Mouse (Mus musculus): ENCODE data around the gene Ado. TPM values are rescaled to one million over a fixed set of nuclear protein-coding genes. Genes with fewer than 3 reads are reported as not detected.

The Ado gene
- polyA plus RNA-seq (2016; fragmentation: Nextera tagmentation; extraction: Ambion mirVana): 84.6 and 85.1 TPM in 2 replicates

DNA sequence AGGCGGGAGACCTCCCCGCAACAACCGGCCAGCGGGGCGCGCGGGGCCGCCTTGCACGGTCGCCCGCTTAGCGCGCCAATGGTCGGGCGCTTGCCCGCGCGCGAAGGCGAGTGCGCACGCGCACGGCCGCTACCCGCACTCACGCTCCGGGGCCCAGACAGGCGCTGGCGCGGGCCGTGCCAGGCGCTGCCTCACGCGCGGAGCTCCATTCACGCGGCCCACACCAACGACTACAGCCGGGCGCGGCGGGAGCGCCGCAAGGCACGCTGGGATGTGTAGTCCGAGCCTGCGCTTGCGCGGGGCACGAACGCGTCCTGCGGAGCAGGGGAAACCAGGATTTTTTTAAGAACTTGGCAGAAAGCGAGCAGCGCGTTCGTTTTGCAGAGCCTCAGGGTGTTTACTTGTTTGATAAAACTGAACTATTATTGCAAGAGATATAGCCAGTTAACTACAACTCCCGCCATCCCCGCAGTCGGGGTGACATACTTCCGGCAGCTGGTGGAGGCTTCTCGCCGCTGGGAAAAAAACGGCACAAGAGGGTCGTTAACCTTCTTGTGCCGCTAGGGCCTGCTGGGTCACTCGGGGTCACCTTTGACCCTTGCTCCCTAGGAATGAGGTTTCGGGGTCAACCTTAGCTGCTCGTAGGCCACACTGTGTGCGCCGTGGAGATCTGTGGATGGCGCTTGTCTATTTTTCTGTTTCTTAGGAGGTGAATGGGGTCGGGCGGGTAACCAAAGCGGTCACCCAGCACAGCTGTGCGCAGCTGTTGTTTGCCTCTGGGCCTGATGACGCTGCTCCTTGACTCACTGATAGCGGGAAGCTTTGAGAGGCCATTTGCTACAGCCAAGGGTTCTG lies at the start of gene Ado:
Gene Ado (minus strand): TSS at position 79 of the 855 bp plus-strand sequence.
- Histone ChIP-seq H3K27ac (replicated peaks) (peak within 1 kb of the TSS; percentile 97), H3K4me1 (peaks cover 42% of the 10 kb centered on the region), H3K4me3 (peak within 1 kb of the TSS; percentile 79), H3K9me3 (no peaks in the 10 kb centered on the region), H3K36me3 (replicated peaks) (peaks cover 19% of the 10 kb centered on the region), H3K27me3 (replicated peaks; ENCODE audit: low read depth, poor library complexity, severe bottlenecking) (no peaks in the 10 kb centered on the region)
- WGBS: under 1% methylated on average over 79 of the region's 79 CpGs
- DNase-seq (ENCODE audit: low spot score): peak; percentile 90

GRCm38 (mm10) chr10:67595278-67595677 lies 46.5 kb upstream of the Ado start:
- Histone ChIP-seq H3K27ac (replicated peaks) (no peak overlapping the region), H3K4me1 (no peaks in the 10 kb centered on the region), H3K36me3 (replicated peaks) (no peaks in the 10 kb centered on the region), H3K27me3 (replicated peaks; ENCODE audit: low read depth, poor library complexity, severe bottlenecking) (no peaks in the 10 kb centered on the region), H3K4me3 (no peak overlapping the region), H3K9me3 (no peaks in the 10 kb centered on the region)
- WGBS: 86% methylated on average over 3 of the region's 3 CpGs
- DNase-seq (ENCODE audit: low spot score): no peak

GRCm38 (mm10) chr10:67585873-67586610 lies 37.3 kb upstream of the Ado start:
- 89% methylated on average over 18 of the region's 18 CpGs for whole genome bisulfite sequencing
- DNase-seq (ENCODE audit: low spot score): no peak
- H3K4me3 ChIP-seq: no peak overlapping the region
- H3K4me1 ChIP-seq: no peaks in the 10 kb centered on the region
- no peak overlapping the region for H3K27ac ChIP-seq (replicated peaks)
- no peaks in the 10 kb centered on the region for H3K9me3 ChIP-seq
- H3K36me3 ChIP-seq (replicated peaks): no peaks in the 10 kb centered on the region
- H3K27me3 ChIP-seq (replicated peaks; ENCODE audit: low read depth, poor library complexity, severe bottlenecking): no peaks in the 10 kb centered on the region

- Histone ChIP-seq H3K4me3 (no peak overlapping the region), H3K27me3 (replicated peaks; ENCODE audit: low read depth, poor library complexity, severe bottlenecking) (no peaks in the 10 kb centered on the region), H3K9me3 (no peaks in the 10 kb centered on the region), H3K4me1 (no peaks in the 10 kb centered on the region), H3K27ac (replicated peaks) (no peak overlapping the region), H3K36me3 (replicated peaks) (no peaks in the 10 kb centered on the region)
- DNase-seq (ENCODE audit: low spot score): no peak
- WGBS: 83% methylated on average over 12 of the region's 12 CpGs
Observed at GRCm38 (mm10) chr10:67581698-67582285, 33.0 kb upstream of the Ado start.

DNA sequence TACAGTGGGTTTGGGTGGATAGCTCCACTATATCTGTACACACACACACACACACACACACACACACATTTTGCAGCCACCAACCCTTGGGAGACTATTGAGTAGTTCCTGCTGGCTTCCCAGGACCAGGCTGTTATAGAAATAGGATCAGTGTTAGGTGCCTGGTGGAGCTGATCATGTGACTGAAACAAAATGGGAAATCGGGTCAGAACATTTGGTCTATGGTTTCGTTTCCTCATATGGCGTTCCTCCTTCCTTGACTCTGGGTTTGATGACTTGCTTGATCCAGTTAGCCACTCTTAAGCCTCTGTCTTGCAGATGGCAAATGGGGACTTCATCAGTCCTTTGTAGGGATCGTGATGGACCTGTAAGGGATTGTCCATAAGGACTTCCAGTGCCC lies 31.1 kb upstream of the Ado start:
- Histone ChIP-seq H3K4me3 (no peak overlapping the region), H3K9me3 (no peaks in the 10 kb centered on the region), H3K27ac (replicated peaks) (no peak overlapping the region), H3K27me3 (replicated peaks; ENCODE audit: low read depth, poor library complexity, severe bottlenecking) (no peaks in the 10 kb centered on the region), H3K4me1 (no peaks in the 10 kb centered on the region), H3K36me3 (replicated peaks) (no peaks in the 10 kb centered on the region)
- WGBS: 93% methylated on average over 4 of the region's 4 CpGs
- no peak for DNase-seq (ENCODE audit: low spot score)

- H3K27ac ChIP-seq (replicated peaks): no peak overlapping the region
- H3K4me1 ChIP-seq: 0 out of 2 replicates have a peak, but pooled peaks cover 3% of the 10 kb centered on the region
- no peaks in the 10 kb centered on the region for H3K27me3 ChIP-seq (replicated peaks; ENCODE audit: low read depth, poor library complexity, severe bottlenecking)
- DNase-seq (ENCODE audit: low spot score): no peak
- no peaks in the 10 kb centered on the region for H3K36me3 ChIP-seq (replicated peaks)
- H3K9me3 ChIP-seq: no peaks in the 10 kb centered on the region
- H3K4me3 ChIP-seq: no peak overlapping the region
- 78% methylated on average over 8 of the region's 8 CpGs for WGBS
Observed at GRCm38 (mm10) chr10:67573310-67573709, 24.6 kb upstream of the Ado start.

DNA sequence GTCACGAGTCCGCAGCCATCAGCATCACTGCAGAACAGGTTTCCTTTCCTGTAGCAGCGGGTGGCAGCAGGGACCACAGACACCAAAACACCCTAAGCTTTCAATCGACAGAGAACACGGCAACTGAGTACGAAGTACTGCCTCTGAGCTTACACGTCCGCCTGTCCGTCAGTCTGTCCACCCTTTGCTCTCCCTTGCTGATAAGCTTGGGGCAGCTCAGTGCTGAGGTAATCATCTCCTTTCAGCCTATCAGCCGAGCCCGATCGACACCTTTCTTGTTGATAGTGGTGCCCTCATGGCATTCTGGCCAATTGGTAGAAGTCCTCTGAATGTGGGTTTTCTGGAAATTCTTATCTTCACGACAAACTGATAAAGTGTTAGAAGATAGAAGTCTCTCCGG lies 22.7 kb upstream of the Ado start:
- Histone ChIP-seq H3K9me3 (no peaks in the 10 kb centered on the region), H3K27ac (replicated peaks) (no peak overlapping the region), H3K4me3 (no peak overlapping the region), H3K4me1 (0 out of 2 replicates have a peak, but pooled peaks cover 3% of the 10 kb centered on the region), H3K36me3 (replicated peaks) (no peaks in the 10 kb centered on the region), H3K27me3 (replicated peaks; ENCODE audit: low read depth, poor library complexity, severe bottlenecking) (no peaks in the 10 kb centered on the region)
- WGBS: 88% methylated on average over 14 of the region's 14 CpGs
- DNase-seq (ENCODE audit: low spot score): no peak

GRCm38 (mm10) chr10:67569539-67569938 lies 20.8 kb upstream of the Ado start:
- 0 out of 2 replicates have a peak, but pooled peaks cover 3% of the 10 kb centered on the region for H3K4me1 ChIP-seq
- H3K4me3 ChIP-seq: no peak overlapping the region
- peaks cover 7% of the 10 kb centered on the region; the same call in 1 of the 2 replicates for H3K27me3 ChIP-seq (replicated peaks; ENCODE audit: low read depth, poor library complexity, severe bottlenecking)
- H3K27ac ChIP-seq (replicated peaks): no peak overlapping the region
- H3K9me3 ChIP-seq: no peaks in the 10 kb centered on the region
- 66% methylated on average over 7 of the region's 7 CpGs for WGBS
- DNase-seq (ENCODE audit: low spot score): no peak
- no peaks in the 10 kb centered on the region for H3K36me3 ChIP-seq (replicated peaks)

GRCm38 (mm10) chr10:67566104-67566503 lies 17.3 kb upstream of the Ado start:
- peaks cover 33% of the 10 kb centered on the region for H3K27me3 ChIP-seq (replicated peaks; ENCODE audit: low read depth, poor library complexity, severe bottlenecking)
- H3K27ac ChIP-seq (replicated peaks): no peak overlapping the region
- H3K9me3 ChIP-seq: no peaks in the 10 kb centered on the region
- no peak overlapping the region for H3K4me3 ChIP-seq
- WGBS: 79% methylated on average over 8 of the region's 8 CpGs
- DNase-seq (ENCODE audit: low spot score): no peak
- no peaks in the 10 kb centered on the region for H3K36me3 ChIP-seq (replicated peaks)
- no peaks in the 10 kb centered on the region for H3K4me1 ChIP-seq

DNA sequence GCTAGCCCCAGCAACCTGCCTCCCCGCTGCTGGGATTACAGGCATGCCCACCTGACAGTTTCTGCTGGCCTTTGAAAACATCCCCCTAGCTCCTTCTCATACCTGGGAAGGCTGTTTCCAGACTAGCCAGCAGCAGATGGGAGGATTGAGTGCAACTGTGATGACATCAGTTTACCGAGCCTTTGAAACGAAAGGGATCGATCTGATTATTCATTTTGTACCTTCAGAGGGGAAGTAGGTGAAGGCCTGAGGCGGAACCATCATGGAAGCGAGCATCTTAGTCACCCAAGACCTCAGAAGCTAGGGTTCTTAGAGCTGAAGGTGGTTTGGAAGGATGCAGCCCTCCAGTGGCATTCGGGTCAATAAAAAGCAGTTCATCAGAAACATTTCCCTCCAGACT lies 15.8 kb upstream of the Ado start:
- Histone ChIP-seq H3K4me3 (no peak overlapping the region), H3K27ac (replicated peaks) (no peak overlapping the region), H3K36me3 (replicated peaks) (no peaks in the 10 kb centered on the region), H3K4me1 (peaks cover 9% of the 10 kb centered on the region), H3K9me3 (no peaks in the 10 kb centered on the region), H3K27me3 (replicated peaks; ENCODE audit: low read depth, poor library complexity, severe bottlenecking) (peaks cover 33% of the 10 kb centered on the region)
- no peak for DNase-seq (ENCODE audit: low spot score)
- 93% methylated on average over 7 of the region's 7 CpGs for WGBS

- Histone ChIP-seq H3K27ac (replicated peaks) (no peak overlapping the region), H3K4me3 (no peak overlapping the region), H3K4me1 (peaks cover 10% of the 10 kb centered on the region), H3K36me3 (replicated peaks) (no peaks in the 10 kb centered on the region), H3K27me3 (replicated peaks; ENCODE audit: low read depth, poor library complexity, severe bottlenecking) (peaks cover 36% of the 10 kb centered on the region), H3K9me3 (no peaks in the 10 kb centered on the region)
- WGBS: 85% methylated on average over 1 of the region's 1 CpGs
- DNase-seq (ENCODE audit: low spot score): no peak
Observed at GRCm38 (mm10) chr10:67561185-67561584, 12.4 kb upstream of the Ado start.

DNA sequence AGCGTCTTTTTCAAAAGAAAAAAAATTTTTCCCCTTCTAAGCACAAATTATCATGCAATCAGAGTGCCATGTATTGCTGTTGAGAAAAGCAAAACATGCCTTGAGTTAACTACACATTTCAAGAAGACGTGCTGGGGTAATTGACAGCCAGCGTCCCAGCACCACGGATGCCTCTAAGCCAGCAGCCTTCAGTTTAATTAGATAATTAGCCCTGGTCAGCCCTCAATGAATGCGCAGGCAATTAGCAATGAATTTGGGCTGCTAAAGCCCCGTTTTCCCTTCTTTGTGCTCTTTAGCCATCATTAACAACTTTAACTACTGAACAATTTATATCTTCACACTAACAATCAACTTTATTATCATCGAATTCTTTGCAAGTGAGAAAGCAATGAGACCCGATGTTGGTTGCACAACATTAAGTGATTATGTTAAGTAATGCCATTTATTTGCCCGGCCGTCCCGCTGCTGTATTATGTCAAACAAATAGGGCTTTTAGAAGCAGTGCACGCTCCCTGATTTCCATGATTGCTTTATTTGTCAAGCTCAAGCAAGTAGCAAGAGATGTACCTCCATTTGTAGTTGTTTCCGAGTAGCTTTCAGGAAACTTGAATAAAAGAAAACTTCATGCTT lies 11.1 kb upstream of the Ado start:
- H3K27me3 ChIP-seq (replicated peaks; ENCODE audit: low read depth, poor library complexity, severe bottlenecking): peaks cover 33% of the 10 kb centered on the region
- H3K4me3 ChIP-seq: no peak overlapping the region
- H3K4me1 ChIP-seq: peaks cover 10% of the 10 kb centered on the region
- DNase-seq (ENCODE audit: low spot score): no peak
- H3K27ac ChIP-seq (replicated peaks): no peak overlapping the region
- H3K36me3 ChIP-seq (replicated peaks): no peaks in the 10 kb centered on the region
- 36% methylated on average over 13 of the region's 13 CpGs for WGBS
- H3K9me3 ChIP-seq: no peaks in the 10 kb centered on the region

Measured in embryonic facial prominence, embryonic 10.5 days (tissue).